Mouse (Mus musculus) retina, postnatal 7 days (tissue): ENCODE results near the gene Clmp.
"Not testable (repeated sequence)": the region's sequence is repeated elsewhere in the genome, so short reads cannot be mapped to it uniquely, and the experiment has no call there.

ENCODE experiments used
- DNase-seq: peaks from one replicate; pipeline ENCODE4 v3.0.0-alpha.2; 2012; ENCODE audit warnings: low read depth, low spot score

Gene Clmp

GRCm38 (mm10) chr9:40800675-40801612 lies 115.2 kb downstream of the Clmp start, which contains the start of gene Hspa8:
Hspa8 (plus strand) TSS chr9:40800984.
- DNase-seq: peak; percentile 100

- DNase-seq: not testable (repeated sequence)
These were observed 116.1 kb downstream of the Clmp start for GRCm38 (mm10) chr9:40801614-40802532.

GRCm38 (mm10) chr9:40802533-40802875 lies 116.7 kb downstream of the Clmp start:
- DNase-seq: not testable (repeated sequence)

GRCm38 (mm10) chr9:40804576-40804975 lies 118.8 kb downstream of the Clmp start:
- DNase-seq: not testable (repeated sequence)

- DNase-seq: peak; percentile 76
These were observed 119.5 kb downstream of the Clmp start for GRCm38 (mm10) chr9:40805263-40805662.

GRCm38 (mm10) chr9:40806440-40807288 lies 120.9 kb downstream of the Clmp start:
- DNase-seq: peak; percentile 52

- no peak for DNase-seq
These were observed 121.6 kb downstream of the Clmp start for GRCm38 (mm10) chr9:40807289-40807920.

GRCm38 (mm10) chr9:40808061-40808906 lies 122.5 kb downstream of the Clmp start:
- DNase-seq: no peak

- DNase-seq: no peak
These were observed 123.1 kb downstream of the Clmp start for GRCm38 (mm10) chr9:40808907-40809280.

- DNase-seq: no peak
These were observed 126.1 kb downstream of the Clmp start for GRCm38 (mm10) chr9:40811860-40812259.

GRCm38 (mm10) chr9:40814060-40814459 lies 128.3 kb downstream of the Clmp start:
- no peak for DNase-seq

GRCm38 (mm10) chr9:40817325-40818028 lies 131.7 kb downstream of the Clmp start:
- no peak for DNase-seq

- DNase-seq: no peak
These were observed 139.8 kb downstream of the Clmp start for GRCm38 (mm10) chr9:40825601-40826000.

- DNase-seq: no peak
These were observed 141.6 kb downstream of the Clmp start for GRCm38 (mm10) chr9:40827366-40827765.

GRCm38 (mm10) chr9:40834569-40834968 lies 148.8 kb downstream of the Clmp start:
- peak; percentile 60 for DNase-seq
